Mouse (Mus musculus): ENCODE data around the gene Zcchc24. TPM values are rescaled to one million over a fixed set of nuclear protein-coding genes. Genes with fewer than 3 reads are reported as not detected.
A peak's percentile ranks its signal among the peaks of the same experiment; 100 is the strongest.

Gene Zcchc24
- polyA plus RNA-seq, 1 experiment from 2014 or later = 29.0 TPM

DNA sequence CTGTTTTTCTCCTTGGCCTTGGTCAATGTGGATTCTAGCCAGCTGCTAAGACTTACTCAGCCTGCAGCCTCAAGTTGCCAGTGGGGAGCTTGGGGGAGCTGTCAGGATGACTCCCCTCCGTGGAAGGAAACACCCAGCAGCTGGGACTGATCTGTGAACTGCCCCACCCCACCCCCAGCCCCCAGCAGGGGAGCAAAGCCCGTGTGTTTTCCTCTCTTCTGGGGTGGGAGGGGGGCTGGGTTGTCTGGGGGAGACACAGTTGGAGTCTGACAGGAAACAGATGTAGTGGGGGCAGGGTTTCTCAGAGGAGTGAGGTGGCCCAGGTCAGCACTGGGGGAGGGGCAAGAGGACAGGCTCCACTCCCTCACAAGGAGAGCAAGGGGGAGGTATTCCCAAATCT, 50.4 kb downstream of the Zcchc24 start:
- DNase-seq (ENCODE audit: low read depth, low spot score) = no peak
- no peak for ATAC-seq
- CTCF ChIA-PET = interaction anchor here (2.2 kb wide), 1 partner anchor 11 kb away, joined by 6 read pairs; no protein-coding TSS in a partner anchor
- POLR2A ChIA-PET = no interaction called here
- no peak for TF ChIP-seq CTCF (IDR thresholded peaks at IDR 0.05)
- H3K27me3 ChIP-seq = no peaks in the 10 kb centered on the region
- in situ Hi-C loops (cut with MboI; ENCODE audit: low pct_unique_long_range_greater_than_20kb) = no loop called here

- TF ChIP-seq CTCF (IDR thresholded peaks at IDR 0.05) = no peak
- ChIA-PET POLR2A (interaction anchor here (0.9 kb wide), 1 partner anchor 85 kb away, joined by 3 read pairs; no protein-coding TSS in a partner anchor), CTCF (interaction anchor here (1.3 to 2.2 kb wide), 3 partner anchors 10 to 97 kb away, joined by 4 to 6 read pairs (median 6); no protein-coding TSS in a partner anchor)
- ATAC-seq (no peak), DNase-seq (ENCODE audit: low read depth, low spot score) (no peak)
- no peaks in the 10 kb centered on the region for H3K27me3 ChIP-seq
- in situ Hi-C loops (cut with MboI; ENCODE audit: low pct_unique_long_range_greater_than_20kb) = no loop called here
These were observed 51.1 kb downstream of the Zcchc24 start for GRCm38 (mm10) chr14:25717718-25718117.

- ATAC-seq (no peak), DNase-seq (ENCODE audit: low read depth, low spot score) (no peak)
- ChIA-PET CTCF (interaction anchor here (1.3 to 2.2 kb wide), 3 partner anchors 9 to 98 kb away, joined by 4 to 6 read pairs (median 6); no protein-coding TSS in a partner anchor), POLR2A (interaction anchor here (0.5 kb wide), 1 partner anchor 972 kb away, joined by 4 read pairs; no protein-coding TSS in a partner anchor)
- in situ Hi-C loops (cut with MboI; ENCODE audit: low pct_unique_long_range_greater_than_20kb) = no loop called here
- H3K27me3 ChIP-seq = no peaks in the 10 kb centered on the region
- TF ChIP-seq CTCF (IDR thresholded peaks at IDR 0.05) = no peak
These were observed 52.3 kb downstream of the Zcchc24 start for GRCm38 (mm10) chr14:25716528-25716927.

GRCm38 (mm10) chr14:25713443-25713842, 55.4 kb downstream of the Zcchc24 start:
- no peak for ATAC-seq
- DNase-seq (ENCODE audit: low read depth, low spot score) = no peak
- in situ Hi-C loops (cut with MboI; ENCODE audit: low pct_unique_long_range_greater_than_20kb) = no loop called here
- TF ChIP-seq CTCF (IDR thresholded peaks at IDR 0.05) = no peak
- no peaks in the 10 kb centered on the region for H3K27me3 ChIP-seq
- CTCF ChIA-PET = interaction anchor here (0.9 to 1.5 kb wide), 6 partner anchors 9 to 89 kb away, joined by 3 to 5 read pairs (median 4); no protein-coding TSS in a partner anchor
- POLR2A ChIA-PET = no interaction called here

- H3K27me3 ChIP-seq = no peaks in the 10 kb centered on the region
- in situ Hi-C loops (cut with MboI; ENCODE audit: low pct_unique_long_range_greater_than_20kb) = no loop called here
- no peak for DNase-seq (ENCODE audit: low read depth, low spot score)
- TF ChIP-seq CTCF (IDR thresholded peaks at IDR 0.05) = no peak
- POLR2A ChIA-PET = no interaction called here
- no peak for ATAC-seq
- CTCF ChIA-PET = no interaction called here
These were observed 57.2 kb downstream of the Zcchc24 start for GRCm38 (mm10) chr14:25711602-25712001.

DNA sequence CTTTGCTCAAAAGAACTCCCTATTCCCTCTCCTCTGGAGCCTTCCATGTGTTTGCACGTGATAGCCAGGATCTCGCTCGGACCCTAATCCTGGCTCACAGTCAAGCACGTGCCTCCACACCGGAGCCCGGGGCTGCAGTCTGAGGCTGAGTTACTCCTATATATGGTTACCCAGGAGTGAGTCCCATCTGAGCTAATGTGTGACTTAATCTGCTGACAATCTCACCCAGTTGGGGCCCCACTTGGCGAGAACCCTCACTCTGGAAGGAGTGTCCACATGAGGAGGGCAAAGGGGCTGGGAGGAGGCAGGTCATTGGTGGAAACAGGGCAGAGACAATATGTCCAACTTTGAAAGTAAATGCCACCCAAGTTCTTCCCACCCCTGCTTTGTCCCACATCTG, 57.7 kb downstream of the Zcchc24 start:
- no peak for DNase-seq (ENCODE audit: low read depth, low spot score)
- in situ Hi-C loops (cut with MboI; ENCODE audit: low pct_unique_long_range_greater_than_20kb) = no loop called here
- TF ChIP-seq CTCF (IDR thresholded peaks at IDR 0.05) = no peak
- ChIA-PET CTCF (no interaction called here), POLR2A (no interaction called here)
- H3K27me3 ChIP-seq = no peaks in the 10 kb centered on the region
- ATAC-seq = no peak

DNA sequence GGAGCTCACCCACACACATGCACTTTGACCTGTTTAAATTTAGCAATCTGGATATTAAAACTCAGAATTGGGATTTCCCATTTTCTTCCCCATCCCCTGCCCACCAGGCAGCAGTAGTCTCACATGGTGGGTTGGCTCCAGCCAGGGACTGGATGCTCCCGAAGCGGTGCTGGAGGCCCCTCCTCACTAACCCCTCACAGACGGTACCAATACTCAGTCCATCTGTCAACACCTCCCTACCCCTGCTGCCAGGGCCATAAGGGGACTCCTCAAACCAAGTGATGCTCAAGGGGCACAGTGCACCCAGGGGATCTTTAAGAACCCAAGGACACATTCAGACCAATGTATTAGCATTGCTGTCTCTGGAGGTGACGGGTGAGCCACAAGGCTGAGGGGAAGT, 58.2 kb downstream of the Zcchc24 start:
- POLR2A ChIA-PET = no interaction called here
- CTCF ChIA-PET = no interaction called here
- DNase-seq (ENCODE audit: low read depth, low spot score) (no peak), ATAC-seq (no peak)
- no peak for TF ChIP-seq CTCF (IDR thresholded peaks at IDR 0.05)
- in situ Hi-C loops (cut with MboI; ENCODE audit: low pct_unique_long_range_greater_than_20kb) = no loop called here
- no peaks in the 10 kb centered on the region for H3K27me3 ChIP-seq

DNA sequence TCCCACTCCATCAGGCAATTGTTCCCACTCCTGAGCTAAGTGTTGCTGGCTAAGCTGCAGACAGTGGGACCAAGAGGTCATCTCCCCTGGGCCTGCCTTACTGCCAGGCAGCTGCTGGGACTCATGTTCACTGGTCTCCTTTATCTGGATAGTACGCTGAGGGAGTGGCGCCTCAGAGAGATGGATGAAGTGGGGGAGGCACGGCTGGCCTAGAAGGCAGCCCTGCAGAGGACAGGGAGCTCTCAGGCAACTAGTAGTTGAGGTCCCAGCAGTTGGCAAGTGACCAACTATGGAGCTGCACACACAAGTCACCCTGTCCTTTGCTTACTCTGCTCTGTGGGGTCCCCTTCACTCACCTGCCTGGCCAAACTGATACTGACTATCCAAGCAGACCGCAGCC, 58.8 kb downstream of the Zcchc24 start:
- in situ Hi-C loops (cut with MboI; ENCODE audit: low pct_unique_long_range_greater_than_20kb) = no loop called here
- CTCF ChIA-PET = interaction anchor here (1.0 kb wide), 1 partner anchor 34 kb away, joined by 3 read pairs; no protein-coding TSS in a partner anchor
- POLR2A ChIA-PET = no interaction called here
- DNase-seq (ENCODE audit: low read depth, low spot score) = no peak
- H3K27me3 ChIP-seq = no peaks in the 10 kb centered on the region
- TF ChIP-seq CTCF (IDR thresholded peaks at IDR 0.05) = no peak
- no peak for ATAC-seq

DNA sequence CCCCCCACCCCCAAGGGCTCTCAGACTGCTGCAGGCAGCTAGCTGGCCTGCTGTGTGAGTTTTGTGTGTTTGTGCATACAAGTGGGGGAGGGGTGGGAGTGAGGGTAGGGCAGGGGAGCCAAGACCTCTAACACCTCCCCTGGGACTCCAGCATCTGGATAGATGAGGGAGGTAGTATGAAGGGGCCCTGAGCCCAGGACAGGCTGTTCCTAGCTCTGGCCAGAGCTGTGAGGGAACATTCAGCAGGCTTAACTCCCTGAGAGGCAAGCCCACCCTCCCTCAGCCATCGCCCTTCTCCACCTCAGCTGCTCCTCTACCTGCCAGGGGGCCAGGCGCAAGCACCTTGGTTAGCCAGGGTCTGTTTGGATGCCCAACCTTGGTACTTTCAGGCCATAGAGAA, 59.9 kb downstream of the Zcchc24 start:
- CTCF ChIA-PET = interaction anchor here (0.7 to 2.1 kb wide), 6 partner anchors 15 to 114 kb away, joined by 3 to 10 read pairs (median 4); no protein-coding TSS in a partner anchor
- DNase-seq (ENCODE audit: low read depth, low spot score) (no peak), ATAC-seq (no peak)
- no peaks in the 10 kb centered on the region for H3K27me3 ChIP-seq
- in situ Hi-C loops (cut with MboI; ENCODE audit: low pct_unique_long_range_greater_than_20kb) = loop anchor here (10.0 kb wide), 1 partner anchor 64 kb away; no protein-coding TSS in a partner anchor
- no peak for TF ChIP-seq CTCF (IDR thresholded peaks at IDR 0.05)
- POLR2A ChIA-PET = interaction anchor here (0.8 to 1.1 kb wide), 2 partner anchors 31 to 96 kb away, joined by 4 to 6 read pairs; no protein-coding TSS in a partner anchor

GRCm38 (mm10) chr14:25708451-25708850, 60.4 kb downstream of the Zcchc24 start:
- ATAC-seq (peak; percentile 69), DNase-seq (ENCODE audit: low read depth, low spot score) (no peak)
- ChIA-PET POLR2A (interaction anchor here (0.8 to 1.1 kb wide), 2 partner anchors 32 to 91 kb away, joined by 3 to 4 read pairs; no protein-coding TSS in a partner anchor), CTCF (interaction anchor here (0.7 to 2.1 kb wide), 8 partner anchors 9 to 115 kb away, joined by 3 to 10 read pairs (median 4); no protein-coding TSS in a partner anchor)
- in situ Hi-C loops (cut with MboI; ENCODE audit: low pct_unique_long_range_greater_than_20kb) = loop anchor here (10.0 kb wide), 1 partner anchor 64 kb away; no protein-coding TSS in a partner anchor
- H3K27me3 ChIP-seq = no peaks in the 10 kb centered on the region
- TF ChIP-seq CTCF (IDR thresholded peaks at IDR 0.05) = no peak

GRCm38 (mm10) chr14:25707691-25708181, 61.1 kb downstream of the Zcchc24 start:
- no peak for ATAC-seq
- POLR2A ChIA-PET = interaction anchor here (0.8 kb wide), 1 partner anchor 92 kb away, joined by 3 read pairs; no protein-coding TSS in a partner anchor
- no peaks in the 10 kb centered on the region for H3K27me3 ChIP-seq
- CTCF ChIA-PET = interaction anchor here (0.7 to 2.1 kb wide), 9 partner anchors 10 to 125 kb away, joined by 3 to 10 read pairs (median 3); no protein-coding TSS in a partner anchor
- DNase-seq (ENCODE audit: low read depth, low spot score) = no peak
- in situ Hi-C loops (cut with MboI; ENCODE audit: low pct_unique_long_range_greater_than_20kb) = loop anchor here (10.0 kb wide), 1 partner anchor 63 kb away; no protein-coding TSS in a partner anchor
- TF ChIP-seq CTCF (IDR thresholded peaks at IDR 0.05) = no peak

Data from Patski (cell line).